Mouse (Mus musculus) limb, embryonic 10.5 days (tissue): ENCODE results near the gene Dscaml1. TPM values are rescaled to one million over a fixed set of nuclear protein-coding genes. Genes with fewer than 3 reads are reported as not detected.

Source experiments
- DNase-seq: peaks from one replicate; pipeline ENCODE4 v3.0.0-alpha.2; 2017; ENCODE audit warnings: low spot score
- H3K27ac ChIP-seq: fragments of 300-500 bp; sonication (generic); 2 replicates; pipeline ENCODE4 v1.5.1; 2016; ENCODE audit warnings: mild to moderate bottlenecking
- H3K27me3 ChIP-seq: fragments of 300-500 bp; sonication (generic); 2 replicates; pipeline ENCODE4 v1.6.1; 2016; ENCODE audit warnings: low read depth, mild to moderate bottlenecking; ENCODE audit not compliant: poor library complexity, severe bottlenecking
- H3K36me3 ChIP-seq: fragments of 300-500 bp; sonication (generic); 2 replicates; pipeline ENCODE4 v1.6.1; 2016; ENCODE audit warnings: mild to moderate bottlenecking, moderate library complexity
- H3K4me1 ChIP-seq: fragments of 300-500 bp; sonication (generic); 2 replicates; pipeline ENCODE4 v1.6.1; 2016
- H3K4me3 ChIP-seq: fragments of 300-500 bp; sonication (generic); 2 replicates; pipeline ENCODE4 v1.5.1; 2016; ENCODE audit warnings: mild to moderate bottlenecking, moderate library complexity
- H3K9me3 ChIP-seq: fragments of 300-500 bp; sonication (generic); replicated peaks from 2 replicates; pipeline ENCODE4 v1.6.1; 2016; ENCODE audit warnings: mild to moderate bottlenecking
- WGBS: fragments of 180-500 bp; shearing (Covaris S2); methylation state at CpG from one replicate; pipeline ENCODE4 v1.1.7; 2016; 5-methylcytosine and 5-hydroxymethylcytosine counted together
- polyA plus RNA-seq: library from polyadenylated mRNA; unstranded; fragments of >200 nt; fragmentation: Nextera tagmentation; extraction: Ambion mirVana; gene quantifications from 2 replicates; pipeline ENCODE4 v1.2.1, GENCODE M21; 2016

Dscaml1 gene
- polyA plus RNA-seq, 1 experiment from 2014 or later = 0.30 TPM

- H3K36me3 ChIP-seq = no peaks in the 10 kb centered on the region
- DNase-seq = no peak
- no peaks in the 10 kb centered on the region for H3K9me3 ChIP-seq
- H3K27ac ChIP-seq = peak overlapping the region; percentile 81
- peaks cover 9% of the 10 kb centered on the region; the same call in 1 of the 2 replicates for H3K27me3 ChIP-seq
- peaks cover 25% of the 10 kb centered on the region for H3K4me1 ChIP-seq
- H3K4me3 ChIP-seq = no peak overlapping the region
- WGBS = 80% methylated on average over 8 of the region's 8 CpGs
Observed at GRCm38 (mm10) chr9:45677952-45678663, 251.7 kb downstream of the Dscaml1 start.

GRCm38 (mm10) chr9:45678664-45679026 is 252.2 kb downstream of the Dscaml1 start:
- Histone ChIP-seq H3K27me3 (peaks cover 3% of the 10 kb centered on the region; the same call in 1 of the 2 replicates), H3K9me3 (no peaks in the 10 kb centered on the region), H3K4me1 (peaks cover 25% of the 10 kb centered on the region), H3K4me3 (no peak overlapping the region), H3K36me3 (no peaks in the 10 kb centered on the region), H3K27ac (peak overlapping the region; percentile 81; the same call in 1 of the 2 replicates)
- DNase-seq = no peak
- 78% methylated on average over 4 of the region's 4 CpGs for WGBS

DNA sequence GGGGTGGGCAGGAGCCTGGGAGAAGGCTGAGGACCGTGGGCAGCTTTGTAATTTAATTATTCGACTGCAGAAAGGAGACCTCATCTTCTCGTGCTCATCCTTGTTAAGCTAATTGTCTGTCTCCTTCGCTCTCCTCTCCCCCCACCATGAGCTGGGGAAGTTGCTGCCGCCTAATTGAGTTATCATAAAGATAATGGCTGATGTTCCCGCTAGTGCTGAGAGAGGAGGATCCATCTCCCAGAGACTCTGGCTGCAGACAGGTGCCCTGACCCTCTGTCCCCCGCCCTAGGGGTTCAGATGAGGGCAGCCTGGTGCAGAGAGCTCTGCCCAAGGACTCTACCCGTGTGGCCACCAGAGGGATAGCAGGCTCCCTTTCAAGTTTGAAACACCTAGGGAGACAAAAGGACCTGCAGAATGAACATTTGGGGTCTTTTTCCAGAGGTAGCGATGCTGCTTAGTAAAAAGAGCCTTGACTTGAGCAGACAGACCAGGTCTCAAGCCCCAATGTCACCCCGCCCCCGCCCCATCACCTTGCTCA is 256.1 kb downstream of the Dscaml1 start:
- WGBS = 49% methylated on average over 11 of the region's 11 CpGs
- H3K4me1 ChIP-seq = peaks cover 14% of the 10 kb centered on the region
- H3K27me3 ChIP-seq = no peaks in the 10 kb centered on the region
- no peak overlapping the region for H3K4me3 ChIP-seq
- DNase-seq = no peak
- no peaks in the 10 kb centered on the region for H3K36me3 ChIP-seq
- no peak overlapping the region for H3K27ac ChIP-seq
- H3K9me3 ChIP-seq = no peaks in the 10 kb centered on the region

GRCm38 (mm10) chr9:45693424-45694237 is 267.2 kb downstream of the Dscaml1 start:
- Histone ChIP-seq H3K27ac (no peak overlapping the region), H3K4me1 (peaks cover 13% of the 10 kb centered on the region; the same call in 1 of the 2 replicates), H3K36me3 (no peaks in the 10 kb centered on the region), H3K27me3 (no peaks in the 10 kb centered on the region), H3K9me3 (no peaks in the 10 kb centered on the region), H3K4me3 (no peak overlapping the region)
- DNase-seq = no peak
- 56% methylated on average over 10 of the region's 10 CpGs for WGBS

GRCm38 (mm10) chr9:45694256-45694655 is 267.8 kb downstream of the Dscaml1 start:
- H3K36me3 ChIP-seq = no peaks in the 10 kb centered on the region
- H3K4me1 ChIP-seq = peaks cover 10% of the 10 kb centered on the region; the same call in 1 of the 2 replicates
- DNase-seq = no peak
- no peak overlapping the region for H3K27ac ChIP-seq
- H3K27me3 ChIP-seq = no peaks in the 10 kb centered on the region
- H3K9me3 ChIP-seq = no peaks in the 10 kb centered on the region
- H3K4me3 ChIP-seq = no peak overlapping the region
- WGBS = 36% methylated on average over 2 of the region's 2 CpGs

GRCm38 (mm10) chr9:45699171-45699570 is 272.7 kb downstream of the Dscaml1 start:
- H3K4me3 ChIP-seq = no peak overlapping the region
- no peaks in the 10 kb centered on the region for H3K36me3 ChIP-seq
- DNase-seq = no peak
- no peaks in the 10 kb centered on the region for H3K4me1 ChIP-seq
- WGBS = 85% methylated on average over 10 of the region's 10 CpGs
- H3K27ac ChIP-seq = no peak overlapping the region
- no peaks in the 10 kb centered on the region for H3K27me3 ChIP-seq
- H3K9me3 ChIP-seq = no peaks in the 10 kb centered on the region

DNA sequence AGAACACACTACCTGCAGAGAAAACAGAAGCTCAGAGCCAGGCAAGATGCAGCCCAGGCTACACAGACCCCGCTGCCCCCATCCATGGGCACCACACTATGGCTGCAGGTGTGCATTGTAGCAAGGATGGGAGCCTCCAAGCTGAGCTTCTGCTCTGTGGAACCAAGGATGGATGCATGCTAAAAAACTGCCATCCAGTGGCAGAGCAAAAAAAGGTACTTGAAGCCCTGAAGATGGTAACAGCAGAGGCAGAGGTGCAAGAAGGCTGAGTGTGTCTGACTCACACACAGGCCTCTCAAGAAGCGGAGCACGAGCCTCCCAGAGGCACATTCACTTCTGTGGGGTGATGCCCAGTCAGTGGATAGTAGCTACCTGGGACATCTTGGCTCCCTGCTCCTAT is 276.8 kb downstream of the Dscaml1 start:
- H3K9me3 ChIP-seq = no peaks in the 10 kb centered on the region
- no peak overlapping the region for H3K27ac ChIP-seq
- 90% methylated on average over 3 of the region's 3 CpGs for WGBS
- DNase-seq = no peak
- H3K27me3 ChIP-seq = no peaks in the 10 kb centered on the region
- H3K4me1 ChIP-seq = no peaks in the 10 kb centered on the region
- H3K36me3 ChIP-seq = no peaks in the 10 kb centered on the region
- no peak overlapping the region for H3K4me3 ChIP-seq

DNA sequence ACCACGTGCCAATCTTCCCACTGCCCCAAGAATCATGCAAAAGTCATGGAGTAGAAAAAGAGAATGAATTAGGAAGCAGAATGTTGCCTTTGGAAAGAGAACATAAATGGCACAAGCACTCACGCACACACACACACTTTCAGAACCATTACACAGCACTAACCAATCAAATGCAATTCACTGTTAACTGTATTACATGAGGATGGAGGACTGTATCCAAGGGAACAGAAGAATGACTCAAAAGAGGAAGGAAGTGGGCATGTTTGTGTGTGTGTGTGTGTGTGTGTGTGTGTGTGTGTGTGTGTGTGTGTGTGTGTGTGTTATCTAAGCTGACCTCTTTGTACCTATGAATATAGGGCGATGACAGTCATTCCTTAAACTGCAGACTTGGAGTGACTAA is 278.0 kb downstream of the Dscaml1 start:
- WGBS = 88% methylated on average over 3 of the region's 3 CpGs
- Histone ChIP-seq H3K4me1 (no peaks in the 10 kb centered on the region), H3K27me3 (no peaks in the 10 kb centered on the region), H3K4me3 (no peak overlapping the region), H3K36me3 (no peaks in the 10 kb centered on the region), H3K9me3 (no peaks in the 10 kb centered on the region), H3K27ac (no peak overlapping the region)
- DNase-seq = no peak

DNA sequence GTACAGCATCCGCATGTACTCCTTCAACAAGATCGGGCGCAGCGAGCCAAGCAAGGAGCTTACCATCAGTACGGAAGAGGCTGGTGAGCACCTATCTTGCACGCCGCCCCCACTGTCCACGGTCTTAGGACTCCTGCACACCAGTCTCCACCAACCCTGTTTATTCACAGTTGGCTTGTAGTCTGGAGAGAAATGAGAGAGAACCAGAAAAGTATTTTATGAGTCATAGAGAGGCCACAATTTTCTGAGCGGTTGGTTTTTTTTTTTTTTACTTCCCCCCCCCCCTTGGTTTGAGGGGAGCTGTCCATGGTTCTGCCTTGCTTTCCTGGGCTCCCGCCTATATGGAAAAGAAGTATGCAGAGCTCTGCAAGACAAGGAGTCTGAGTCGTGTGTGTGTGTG is 283.9 kb downstream of the Dscaml1 start:
- Histone ChIP-seq H3K4me1 (no peaks in the 10 kb centered on the region), H3K36me3 (no peaks in the 10 kb centered on the region), H3K27ac (no peak overlapping the region), H3K27me3 (no peaks in the 10 kb centered on the region), H3K9me3 (no peaks in the 10 kb centered on the region), H3K4me3 (no peak overlapping the region)
- WGBS = 77% methylated on average over 11 of the region's 11 CpGs
- peak; percentile 34 for DNase-seq

GRCm38 (mm10) chr9:45715387-45715786 is 289.0 kb downstream of the Dscaml1 start:
- Histone ChIP-seq H3K9me3 (no peaks in the 10 kb centered on the region), H3K4me3 (no peak overlapping the region), H3K27ac (no peak overlapping the region), H3K4me1 (peaks cover 2% of the 10 kb centered on the region; the same call in 1 of the 2 replicates), H3K36me3 (no peaks in the 10 kb centered on the region), H3K27me3 (peaks cover 5% of the 10 kb centered on the region; the same call in 1 of the 2 replicates)
- DNase-seq = no peak
- 64% methylated on average over 3 of the region's 3 CpGs for WGBS

DNA sequence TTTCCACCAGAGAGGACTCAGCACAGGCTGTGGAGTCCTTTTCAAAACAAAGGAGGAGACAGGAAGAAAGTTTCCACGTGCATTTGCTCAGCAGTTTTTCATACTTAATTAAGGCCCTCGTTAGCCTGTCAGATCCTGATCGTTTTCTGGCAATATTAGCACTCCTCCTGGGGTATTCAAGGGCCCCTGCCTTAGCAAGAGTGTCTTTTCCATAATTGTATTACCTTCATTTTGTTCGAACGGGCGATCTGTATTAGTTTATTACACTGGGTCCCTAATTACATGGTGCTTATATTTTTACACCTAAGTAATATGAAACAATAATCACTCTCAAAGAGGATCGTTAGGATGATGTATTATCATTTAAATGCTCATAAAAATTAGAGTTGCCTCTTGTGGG is 293.6 kb downstream of the Dscaml1 start:
- Histone ChIP-seq H3K27ac (no peak overlapping the region), H3K36me3 (no peaks in the 10 kb centered on the region), H3K4me1 (peaks cover 6% of the 10 kb centered on the region; the same call in 1 of the 2 replicates), H3K4me3 (no peak overlapping the region), H3K9me3 (no peaks in the 10 kb centered on the region), H3K27me3 (peaks cover 5% of the 10 kb centered on the region; the same call in 1 of the 2 replicates)
- WGBS = 55% methylated on average over 7 of the region's 7 CpGs
- DNase-seq = no peak

- H3K4me3 ChIP-seq = no peak overlapping the region
- DNase-seq = no peak
- 83% methylated on average over 5 of the region's 5 CpGs for WGBS
Observed at GRCm38 (mm10) chr9:45731851-45732250, 305.4 kb downstream of the Dscaml1 start.

GRCm38 (mm10) chr9:45733246-45733645 is 306.8 kb downstream of the Dscaml1 start:
- Histone ChIP-seq H3K27me3 (no peaks in the 10 kb centered on the region), H3K9me3 (no peaks in the 10 kb centered on the region), H3K4me1 (no peaks in the 10 kb centered on the region), H3K27ac (no peak overlapping the region), H3K36me3 (no peaks in the 10 kb centered on the region), H3K4me3 (no peak overlapping the region)
- DNase-seq = no peak
- WGBS = 82% methylated on average over 6 of the region's 6 CpGs

More at GRCm38 (mm10) chr9:45731851-45732250, 305.4 kb downstream of the Dscaml1 start:
- Histone ChIP-seq H3K27me3 (no peaks in the 10 kb centered on the region), H3K4me1 (no peaks in the 10 kb centered on the region), H3K9me3 (no peaks in the 10 kb centered on the region), H3K27ac (no peak overlapping the region), H3K36me3 (no peaks in the 10 kb centered on the region)
